Mouse (Mus musculus): ENCODE results near the gene Prkch. TPM values are rescaled to one million over a fixed set of nuclear protein-coding genes. Genes with fewer than 3 reads are reported as not detected.
A peak's percentile ranks its signal among the peaks of the same experiment; 100 is the strongest.

Prkch gene
- polyA plus RNA-seq, 2 experiments, result 1.1 to 1.6 TPM

DNA sequence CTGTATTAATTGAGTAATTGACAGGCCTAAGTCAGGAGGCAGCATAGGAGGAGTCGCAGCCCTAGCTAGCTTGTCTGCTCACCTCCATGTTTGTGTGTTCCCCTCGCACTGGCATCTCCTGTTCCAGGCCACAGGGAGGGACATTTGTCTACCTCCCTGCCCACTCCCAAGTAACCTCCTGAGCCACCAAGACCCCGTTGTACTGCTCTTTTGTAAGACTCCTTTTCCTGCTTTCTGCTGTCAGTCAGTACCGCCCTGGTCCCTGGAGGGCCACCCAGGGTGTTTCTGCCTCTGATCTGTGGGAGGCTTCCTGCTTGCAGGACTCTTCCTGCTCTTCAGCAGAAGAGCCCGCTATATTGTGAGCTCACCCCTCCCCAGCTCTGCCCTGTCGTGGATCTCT is 127.5 kb downstream of the Prkch start:
- Histone ChIP-seq H3K27ac (no peak overlapping the region), H3K36me3 (replicated peaks; ENCODE audit: control insufficient read depth, insufficient read depth, low read depth) (no peaks in the 10 kb centered on the region), H3K9me3 (ENCODE audit: control insufficient read depth, low read length) (no peaks in the 10 kb centered on the region), H3K27me3 (ENCODE audit: control insufficient read depth, insufficient read depth, low read length) (no peaks in the 10 kb centered on the region), H3K4me2 (ENCODE audit: low read depth) (no peak overlapping the region), H3K9ac (replicated peaks) (no peak overlapping the region), H3K4me1 (replicated peaks; ENCODE audit: control insufficient read depth in 2 of 2, insufficient read depth in 2 of 2, low read length in 1 of 2) (no peaks in the 10 kb centered on the region), H3K4me3 (ENCODE audit: insufficient read depth in 1 of 2, low read depth in 2 of 2, low read length in 2 of 2) (no peak overlapping the region)
- TF ChIP-seq CTCF (IDR thresholded peaks at IDR 0.05; ENCODE audit: low read depth) (no peak), EP300 (IDR thresholded peaks at IDR 0.05; ENCODE audit: low read depth) (no peak)
- DNase-seq (ENCODE audit: low read depth in 3 of 3, low spot score in 3 of 3) (no peak), ATAC-seq (ENCODE audit: insufficient read depth) (no peak)
- WGBS (ENCODE audit: insufficient replicate concordance), result 56% methylated on average over 6 of the region's 6 CpGs

GRCm38 (mm10) chr12:73714589-73714988 is 130.0 kb downstream of the Prkch start:
- TF ChIP-seq EP300 (IDR thresholded peaks at IDR 0.05; ENCODE audit: low read depth) (no peak), CTCF (IDR thresholded peaks at IDR 0.05; ENCODE audit: low read depth) (no peak)
- no peaks in the 10 kb centered on the region for H3K4me1 ChIP-seq (replicated peaks; ENCODE audit: control insufficient read depth in 2 of 2, insufficient read depth in 2 of 2, low read length in 1 of 2)
- H3K4me3 ChIP-seq (ENCODE audit: insufficient read depth in 1 of 2, low read depth in 2 of 2, low read length in 2 of 2), result no peak overlapping the region
- no peaks in the 10 kb centered on the region for H3K27me3 ChIP-seq (ENCODE audit: control insufficient read depth, insufficient read depth, low read length)
- no peaks in the 10 kb centered on the region for H3K9me3 ChIP-seq (ENCODE audit: control insufficient read depth, low read length)
- H3K36me3 ChIP-seq (replicated peaks; ENCODE audit: control insufficient read depth, insufficient read depth, low read depth), result no peaks in the 10 kb centered on the region
- no peak overlapping the region for H3K9ac ChIP-seq (replicated peaks)
- no peak overlapping the region for H3K4me2 ChIP-seq (ENCODE audit: low read depth)
- ATAC-seq (ENCODE audit: insufficient read depth) (no peak), DNase-seq (ENCODE audit: low read depth in 3 of 3, low spot score in 3 of 3) (no peak)
- no peak overlapping the region for H3K27ac ChIP-seq
- 60% methylated on average over 5 of the region's 5 CpGs for WGBS (ENCODE audit: insufficient replicate concordance)

DNA sequence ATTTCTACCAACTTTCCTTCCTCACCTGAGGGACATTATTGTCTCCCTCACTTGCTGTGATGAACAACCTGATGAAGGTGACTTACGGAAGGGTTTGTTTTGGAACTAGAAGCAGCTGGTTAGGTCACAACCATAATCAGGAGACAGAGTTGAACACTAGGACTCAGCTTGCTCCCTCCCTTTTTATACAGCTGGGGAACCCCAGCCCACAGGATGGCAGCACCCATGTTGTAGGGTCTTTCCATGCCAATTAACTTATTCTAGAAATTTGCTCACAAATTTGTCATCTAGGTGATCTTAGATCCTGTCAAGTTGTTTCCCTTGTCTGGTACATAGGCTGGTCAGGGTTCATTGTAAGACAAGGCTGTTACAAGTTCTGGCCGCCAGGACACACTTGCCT is 130.7 kb downstream of the Prkch start:
- 73% methylated on average over 2 of the region's 2 CpGs for WGBS (ENCODE audit: insufficient replicate concordance)
- TF ChIP-seq CTCF (IDR thresholded peaks at IDR 0.05; ENCODE audit: low read depth) (no peak), EP300 (IDR thresholded peaks at IDR 0.05; ENCODE audit: low read depth) (no peak)

DNA sequence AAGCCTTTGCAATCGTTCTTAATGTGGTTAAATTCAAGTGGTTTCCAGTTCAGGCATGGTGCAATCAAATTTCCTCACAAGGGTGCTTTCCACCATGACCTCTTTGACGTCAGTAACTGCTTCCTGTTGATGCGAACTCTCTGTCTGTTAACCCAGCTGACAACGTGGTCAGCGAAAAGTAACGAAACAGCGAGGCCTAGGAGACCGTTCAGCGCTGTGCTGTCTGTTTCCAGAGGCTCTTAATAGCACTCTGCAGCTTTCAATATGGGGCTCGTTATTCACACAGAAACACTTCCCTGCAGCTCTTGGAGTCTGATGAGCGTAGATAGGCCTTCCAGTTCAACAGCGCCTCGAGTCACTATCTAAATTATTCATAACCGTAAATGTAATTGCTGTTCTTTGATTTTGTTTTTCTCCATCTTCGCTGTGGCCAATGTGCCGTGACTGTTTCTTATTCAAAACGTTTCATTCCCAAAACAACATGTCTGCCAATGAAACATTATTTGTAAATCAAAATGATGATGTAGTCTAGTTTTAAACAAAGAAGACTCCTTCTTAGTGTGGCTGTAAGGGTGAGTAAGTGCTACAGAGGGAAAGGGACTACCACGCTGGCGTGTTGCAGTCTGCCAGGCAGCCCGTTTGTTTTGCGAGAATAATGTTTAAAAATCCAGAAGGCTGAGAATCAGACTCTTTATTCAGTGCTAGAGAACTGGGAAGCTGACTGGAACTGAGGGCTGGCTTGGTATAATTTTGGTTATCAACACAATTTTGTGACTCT is 131.5 kb downstream of the Prkch start:
- 68% methylated on average over 21 of the region's 21 CpGs for WGBS (ENCODE audit: insufficient replicate concordance)
- no peak for ATAC-seq (ENCODE audit: insufficient read depth)
- Histone ChIP-seq H3K4me3 (ENCODE audit: insufficient read depth in 1 of 2, low read depth in 2 of 2, low read length in 2 of 2) (no peak overlapping the region), H3K27ac (no peak overlapping the region), H3K4me1 (replicated peaks; ENCODE audit: control insufficient read depth in 2 of 2, insufficient read depth in 2 of 2, low read length in 1 of 2) (no peaks in the 10 kb centered on the region), H3K27me3 (ENCODE audit: control insufficient read depth, insufficient read depth, low read length) (no peaks in the 10 kb centered on the region), H3K4me2 (ENCODE audit: low read depth) (no peak overlapping the region), H3K9me3 (ENCODE audit: control insufficient read depth, low read length) (no peaks in the 10 kb centered on the region), H3K36me3 (replicated peaks; ENCODE audit: control insufficient read depth, insufficient read depth, low read depth) (no peaks in the 10 kb centered on the region), H3K9ac (replicated peaks) (no peak overlapping the region)
- TF ChIP-seq CTCF (IDR thresholded peaks at IDR 0.05; ENCODE audit: low read depth), result no peak
- no peak for TF ChIP-seq EP300 (IDR thresholded peaks at IDR 0.05; ENCODE audit: low read depth)
- peak in 1 of 3 experiments; percentile 23 for DNase-seq (ENCODE audit: low read depth in 3 of 3, low spot score in 3 of 3)

More for the DNA sequence above, 130.7 kb downstream of the Prkch start:
- no peak overlapping the region for H3K4me2 ChIP-seq (ENCODE audit: low read depth)
- H3K9ac ChIP-seq (replicated peaks), result no peak overlapping the region
- H3K4me1 ChIP-seq (replicated peaks; ENCODE audit: control insufficient read depth in 2 of 2, insufficient read depth in 2 of 2, low read length in 1 of 2), result no peaks in the 10 kb centered on the region
- DNase-seq (ENCODE audit: low read depth in 3 of 3, low spot score in 3 of 3), result no peak
- H3K9me3 ChIP-seq (ENCODE audit: control insufficient read depth, low read length), result no peaks in the 10 kb centered on the region
- no peak overlapping the region for H3K4me3 ChIP-seq (ENCODE audit: insufficient read depth in 1 of 2, low read depth in 2 of 2, low read length in 2 of 2)
- no peak overlapping the region for H3K27ac ChIP-seq
- ATAC-seq (ENCODE audit: insufficient read depth), result no peak
- H3K36me3 ChIP-seq (replicated peaks; ENCODE audit: control insufficient read depth, insufficient read depth, low read depth), result no peaks in the 10 kb centered on the region
- H3K27me3 ChIP-seq (ENCODE audit: control insufficient read depth, insufficient read depth, low read length), result no peaks in the 10 kb centered on the region

- H3K27ac ChIP-seq, result no peak overlapping the region
- no peak overlapping the region for H3K9ac ChIP-seq (replicated peaks)
- no peak overlapping the region for H3K4me3 ChIP-seq (ENCODE audit: insufficient read depth in 1 of 2, low read depth in 2 of 2, low read length in 2 of 2)
- no peaks in the 10 kb centered on the region for H3K9me3 ChIP-seq (ENCODE audit: control insufficient read depth, low read length)
- H3K27me3 ChIP-seq (ENCODE audit: control insufficient read depth, insufficient read depth, low read length), result no peaks in the 10 kb centered on the region
- 68% methylated on average over 10 of the region's 10 CpGs for WGBS (ENCODE audit: insufficient replicate concordance)
- no peak for ATAC-seq (ENCODE audit: insufficient read depth)
- no peaks in the 10 kb centered on the region for H3K4me1 ChIP-seq (replicated peaks; ENCODE audit: control insufficient read depth in 2 of 2, insufficient read depth in 2 of 2, low read length in 1 of 2)
- no peak for DNase-seq (ENCODE audit: low read depth in 3 of 3, low spot score in 3 of 3)
- TF ChIP-seq CTCF (IDR thresholded peaks at IDR 0.05; ENCODE audit: low read depth) (no peak), EP300 (IDR thresholded peaks at IDR 0.05; ENCODE audit: low read depth) (no peak)
- H3K4me2 ChIP-seq (ENCODE audit: low read depth), result no peak overlapping the region
- H3K36me3 ChIP-seq (replicated peaks; ENCODE audit: control insufficient read depth, insufficient read depth, low read depth), result no peaks in the 10 kb centered on the region
Observed at GRCm38 (mm10) chr12:73718036-73718435, 133.4 kb downstream of the Prkch start.
